Mouse (Mus musculus) brain, embryonic 14.5 days (tissue): Measurements from ENCODE around the gene Dennd1b. TPM values are rescaled to one million over a fixed set of nuclear protein-coding genes. Genes with fewer than 3 reads are reported as not detected.
A peak's percentile ranks its signal among the peaks of the same experiment; 100 is the strongest.

Experiments
- DNase-seq: peaks from one replicate; pipeline ENCODE4 v3.0.0-alpha.2; 2011; ENCODE audit warnings: low read depth
- CTCF ChIP-seq: fragments of 200-500 bp; IDR thresholded peaks from 2 replicates; pipeline ENCODE4 v1.5.1; 2012; ENCODE audit warnings: inconsistent platforms, mild to moderate bottlenecking, moderate library complexity, borderline replicate concordance; ENCODE audit not compliant: insufficient read depth, insufficient read length; ENCODE audit errors: extremely low read depth
- POLR2A ChIP-seq: fragments of 200-500 bp; IDR thresholded peaks from 2 replicates; pipeline ENCODE4 v1.6.1; 2012; ENCODE audit warnings: mild to moderate bottlenecking, inconsistent platforms, borderline replicate concordance; ENCODE audit not compliant: poor library complexity, insufficient read depth, insufficient read length, severe bottlenecking; ENCODE audit errors: extremely low read depth
- polyA plus RNA-seq: library from polyadenylated mRNA; depleted of rRNA; stranded (reverse); fragments of >200 nt; gene quantifications from 2 replicates; pipeline ENCODE4 v1.2.3, GENCODE M21; 2012

The Dennd1b gene
- polyA plus RNA-seq, 1 experiment, result 7.2 TPM

DNA sequence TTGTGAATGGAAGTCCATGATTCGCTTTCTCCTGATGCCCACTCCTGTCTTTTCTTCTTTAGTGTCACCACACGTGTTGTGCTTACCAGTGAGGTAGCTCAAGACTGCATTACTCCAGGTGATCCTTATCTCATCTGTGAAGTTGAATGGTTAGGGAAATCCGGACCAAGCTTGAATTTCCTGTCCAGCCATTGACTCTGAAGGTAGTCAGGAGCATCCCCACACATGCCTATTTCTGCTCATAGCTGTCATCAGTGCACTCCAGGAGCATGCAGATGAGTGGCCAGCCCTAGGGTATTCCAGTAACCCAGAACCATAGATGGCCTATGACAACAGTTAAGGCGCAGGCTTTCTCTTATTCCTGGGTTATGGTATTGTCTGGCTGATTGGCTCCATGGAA lies 20.9 kb downstream of the Dennd1b start:
- DNase-seq, result no peak
- TF ChIP-seq POLR2A (no peak), CTCF (no peak)

DNA sequence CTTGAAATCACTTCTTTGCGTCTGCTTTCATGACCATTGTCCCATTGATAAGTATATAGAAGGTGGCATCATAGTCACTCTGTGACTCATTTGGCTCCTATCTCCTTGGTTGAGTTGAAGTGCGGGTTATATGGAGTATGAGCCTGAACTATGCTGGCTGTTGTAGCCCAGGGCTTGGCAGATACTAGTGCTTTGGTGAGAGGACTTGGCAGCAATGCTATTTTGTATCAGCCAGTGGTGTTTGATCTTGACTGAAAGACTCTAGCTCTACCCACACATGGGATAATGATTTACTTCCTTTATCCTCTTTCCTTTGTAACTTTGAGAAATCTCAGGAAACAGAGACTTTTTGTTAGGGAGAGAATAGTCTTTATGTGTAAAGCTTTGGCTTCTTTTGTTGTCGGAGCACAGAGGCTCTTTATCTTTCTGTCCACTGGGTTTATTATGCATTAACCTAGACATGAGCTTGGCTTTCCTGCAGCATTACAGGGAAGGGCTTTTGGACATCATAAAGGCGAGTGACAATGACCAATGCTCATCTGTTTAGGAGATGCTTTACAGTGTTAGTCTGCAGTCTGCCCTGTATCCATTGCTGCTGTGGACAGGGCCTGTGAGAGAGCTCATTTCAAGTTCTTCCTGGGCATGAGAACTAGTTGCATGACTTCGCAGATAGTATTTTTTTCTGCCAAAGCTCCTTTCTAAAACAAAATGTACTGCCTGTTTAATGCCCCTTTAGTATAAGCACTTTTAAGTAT lies 29.3 kb downstream of the Dennd1b start:
- DNase-seq, result peak; percentile 70

DNA sequence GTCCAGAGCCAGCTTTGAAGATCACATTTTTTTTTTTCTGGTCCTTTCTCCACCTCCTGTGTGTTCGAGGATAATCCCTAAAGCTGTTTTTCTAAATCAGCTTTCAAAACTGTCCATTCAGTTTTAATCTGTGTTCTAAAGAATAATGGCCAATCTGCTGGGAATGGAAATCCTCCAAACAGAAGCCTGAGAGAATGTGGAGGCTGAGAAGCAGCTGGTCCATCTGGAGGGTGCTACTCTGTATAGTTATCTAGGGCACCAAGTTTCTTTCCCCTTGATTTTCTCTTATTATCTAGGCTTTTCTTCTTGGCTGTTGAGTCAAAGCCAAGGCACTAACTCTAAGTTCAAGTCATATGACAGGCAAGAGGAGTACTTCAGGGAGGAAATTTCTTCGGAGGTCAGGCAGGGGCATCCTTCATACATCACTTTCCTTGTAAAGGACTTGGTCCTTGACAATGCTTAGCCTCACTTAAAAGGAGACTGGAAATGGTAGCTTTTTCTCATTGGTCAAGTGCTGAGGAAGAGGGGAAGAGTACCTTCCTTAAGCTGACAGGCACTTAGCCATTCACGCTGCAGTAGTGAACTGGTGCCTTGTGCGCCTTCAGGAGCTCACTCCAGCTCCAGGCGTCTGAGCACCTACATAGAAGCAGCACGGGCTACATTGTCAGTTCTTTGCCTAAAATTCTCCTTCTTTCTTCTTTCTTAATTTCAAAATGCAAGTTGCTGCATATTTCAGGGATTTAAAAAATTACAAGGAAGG lies 32.6 kb downstream of the Dennd1b start:
- TF ChIP-seq CTCF (no peak), POLR2A (no peak)
- peak; percentile 61 for DNase-seq

More for the DNA sequence above, 29.3 kb downstream of the Dennd1b start:
- TF ChIP-seq POLR2A (no peak), CTCF (no peak)

DNA sequence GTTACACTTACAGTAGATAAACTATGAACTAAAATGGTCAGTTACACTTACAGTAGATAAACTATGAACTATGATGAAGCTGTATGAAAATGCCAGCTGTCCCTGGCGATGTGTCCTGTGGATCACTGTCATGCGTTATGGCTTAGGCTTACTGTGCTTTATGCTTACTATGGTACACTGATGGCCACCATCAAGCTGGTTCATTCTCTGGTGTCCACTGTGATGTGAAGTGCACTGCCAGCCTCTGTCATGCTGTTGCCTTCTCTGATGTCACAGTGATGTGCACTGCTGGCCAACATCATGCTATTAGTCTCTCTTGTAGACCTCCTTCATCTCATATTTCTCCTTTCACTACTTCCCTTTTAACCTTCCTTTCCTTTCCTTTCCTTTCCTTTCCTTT lies 33.4 kb downstream of the Dennd1b start:
- TF ChIP-seq POLR2A (no peak), CTCF (no peak)
- DNase-seq, result no peak

DNA sequence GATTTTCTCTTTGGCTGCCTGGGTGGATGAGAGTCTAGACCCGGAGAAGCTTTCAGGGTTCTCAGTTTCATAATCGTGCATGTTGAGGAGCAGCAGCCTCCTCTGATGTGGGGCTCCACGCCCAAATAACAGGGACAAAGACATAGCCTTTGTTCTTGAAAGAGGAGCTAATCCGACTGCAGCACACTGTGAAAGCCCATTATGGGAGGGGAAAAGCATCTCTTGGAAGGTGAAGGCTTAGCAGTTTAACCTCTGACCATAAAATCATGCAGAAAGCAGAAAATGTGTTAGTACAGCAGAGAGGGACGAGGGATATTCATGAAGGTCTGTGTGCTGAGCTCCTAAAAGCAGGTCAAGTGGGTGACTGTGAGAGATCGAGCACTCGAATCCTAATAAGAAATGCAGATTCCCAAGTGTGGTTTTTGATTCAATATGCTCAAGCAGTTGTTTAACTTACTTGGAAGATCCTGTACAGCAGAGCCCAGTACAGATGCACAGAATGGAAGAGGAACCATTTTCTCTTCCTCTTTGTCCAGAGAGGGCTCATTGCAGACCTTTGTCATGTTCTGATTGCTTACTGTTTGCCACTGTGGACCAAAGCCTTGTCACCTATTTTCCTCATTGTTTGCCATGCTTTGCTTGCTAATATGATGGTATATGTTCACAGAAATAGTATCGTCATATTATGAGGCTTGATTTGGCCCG lies 37.6 kb downstream of the Dennd1b start:
- TF ChIP-seq POLR2A (no peak), CTCF (no peak)
- DNase-seq, result peak; percentile 85

DNA sequence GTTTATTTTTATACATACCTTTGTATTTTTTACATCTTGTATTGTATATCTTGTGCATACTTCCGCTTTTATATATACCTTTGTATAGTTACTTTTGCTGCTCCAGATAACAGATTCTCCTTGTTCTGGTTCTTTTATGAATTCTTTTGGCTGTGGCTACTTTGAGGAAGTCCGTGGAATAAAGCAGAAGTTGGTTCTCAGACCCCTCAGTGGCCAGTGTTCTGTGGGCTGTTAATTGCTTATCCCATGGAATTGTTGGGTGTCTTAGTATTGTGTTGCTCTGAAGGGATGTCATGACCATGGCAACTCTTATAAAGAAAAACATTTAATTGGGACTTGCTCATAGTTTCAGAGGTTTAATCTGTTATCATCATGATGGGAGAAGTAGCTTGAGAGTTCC lies 40.3 kb downstream of the Dennd1b start:
- DNase-seq, result no peak
- TF ChIP-seq CTCF (no peak), POLR2A (no peak)

DNA sequence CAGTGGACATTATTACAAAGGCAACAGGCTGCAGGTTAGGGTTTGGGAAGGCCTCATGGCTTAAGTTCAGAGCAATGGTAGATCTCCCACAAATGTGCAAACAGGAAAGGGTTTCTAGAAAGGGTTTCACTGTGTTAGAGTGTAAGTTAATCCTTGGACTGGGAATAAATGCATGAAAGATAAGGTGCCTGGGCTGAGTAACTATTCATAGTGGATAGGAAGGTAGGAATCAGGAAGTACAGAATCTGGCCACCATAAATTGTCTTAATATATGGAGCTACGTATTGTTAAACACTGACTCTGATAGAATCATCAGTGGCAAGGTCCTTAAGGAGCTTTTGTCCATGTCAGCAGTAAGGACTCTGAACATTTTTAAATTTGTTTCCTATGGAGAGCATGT lies 42.8 kb downstream of the Dennd1b start:
- no peak for DNase-seq
- no peak for TF ChIP-seq POLR2A
- no peak for TF ChIP-seq CTCF

DNA sequence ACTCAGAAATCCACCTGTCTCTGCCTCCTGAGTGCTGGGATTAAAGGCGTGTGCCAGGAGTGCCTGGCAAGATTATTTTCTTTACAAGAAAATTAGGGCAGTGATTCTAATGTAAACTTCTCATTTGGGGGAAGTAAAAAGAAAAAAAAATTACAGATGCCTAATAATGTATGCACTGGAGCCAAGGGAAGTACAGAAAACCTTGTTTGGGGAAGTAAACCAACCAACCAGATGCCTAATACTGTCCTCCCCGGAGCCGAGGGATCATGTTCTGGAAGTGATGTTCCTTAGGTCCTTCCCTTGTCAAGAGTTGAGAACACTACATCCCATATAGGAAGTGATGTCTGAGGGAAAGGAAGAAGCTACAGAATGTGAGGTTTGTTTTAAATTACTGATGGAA lies 44.2 kb downstream of the Dennd1b start:
- no peak for DNase-seq
- TF ChIP-seq CTCF (no peak), POLR2A (no peak)

DNA sequence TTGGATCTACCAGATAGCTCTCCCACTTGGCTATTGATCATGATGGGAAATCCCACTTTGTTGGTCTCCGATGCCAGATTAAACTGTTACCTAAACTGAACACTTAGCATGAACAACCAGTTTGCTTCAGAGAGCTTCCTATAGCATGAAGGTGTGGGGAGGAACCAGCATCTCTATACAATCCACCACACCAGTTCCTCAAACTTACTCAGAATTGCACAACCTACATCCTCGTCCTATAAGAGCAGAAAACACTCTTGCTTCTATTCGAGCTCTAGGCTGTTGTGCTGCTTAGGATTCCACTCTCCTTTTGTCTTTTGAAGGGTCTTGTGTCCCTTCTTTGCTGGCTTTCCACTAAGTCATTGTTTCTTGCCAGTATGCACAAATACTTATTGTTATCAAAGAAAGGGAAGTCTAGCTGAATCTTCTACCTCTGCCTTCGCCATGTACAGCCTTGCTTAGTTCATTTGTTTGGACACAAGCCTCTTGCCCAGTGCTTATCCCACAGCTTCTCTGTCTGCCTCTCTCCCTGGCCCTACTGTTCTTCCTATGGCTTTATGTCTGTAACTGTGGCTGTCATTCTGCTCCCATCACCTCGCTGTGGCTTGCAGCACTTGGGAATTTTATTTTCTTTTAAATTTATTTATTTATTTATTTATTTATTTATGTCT lies 52.0 kb downstream of the Dennd1b start:
- DNase-seq, result no peak
- no peak for TF ChIP-seq CTCF
- no peak for TF ChIP-seq POLR2A

DNA sequence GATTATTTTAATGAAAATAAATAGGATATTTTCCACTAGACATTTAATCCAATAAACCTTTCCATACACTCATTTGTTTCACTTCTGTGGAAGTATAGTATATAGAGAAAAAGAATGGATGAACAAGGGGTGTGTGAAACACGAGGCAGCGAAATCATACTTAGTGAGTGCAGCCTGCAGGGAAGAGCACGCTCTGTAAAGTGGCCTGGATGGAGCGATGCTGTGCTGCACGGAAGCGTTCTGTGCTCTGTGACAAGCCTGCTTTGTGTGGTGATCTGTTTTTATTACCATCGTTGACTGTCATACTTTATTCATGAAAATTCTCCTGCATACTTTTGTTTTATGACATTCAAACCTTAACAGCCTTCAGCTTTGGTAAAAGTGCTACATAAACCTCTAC lies 58.1 kb downstream of the Dennd1b start:
- peak; percentile 64 for DNase-seq
- no peak for TF ChIP-seq CTCF
- no peak for TF ChIP-seq POLR2A

DNA sequence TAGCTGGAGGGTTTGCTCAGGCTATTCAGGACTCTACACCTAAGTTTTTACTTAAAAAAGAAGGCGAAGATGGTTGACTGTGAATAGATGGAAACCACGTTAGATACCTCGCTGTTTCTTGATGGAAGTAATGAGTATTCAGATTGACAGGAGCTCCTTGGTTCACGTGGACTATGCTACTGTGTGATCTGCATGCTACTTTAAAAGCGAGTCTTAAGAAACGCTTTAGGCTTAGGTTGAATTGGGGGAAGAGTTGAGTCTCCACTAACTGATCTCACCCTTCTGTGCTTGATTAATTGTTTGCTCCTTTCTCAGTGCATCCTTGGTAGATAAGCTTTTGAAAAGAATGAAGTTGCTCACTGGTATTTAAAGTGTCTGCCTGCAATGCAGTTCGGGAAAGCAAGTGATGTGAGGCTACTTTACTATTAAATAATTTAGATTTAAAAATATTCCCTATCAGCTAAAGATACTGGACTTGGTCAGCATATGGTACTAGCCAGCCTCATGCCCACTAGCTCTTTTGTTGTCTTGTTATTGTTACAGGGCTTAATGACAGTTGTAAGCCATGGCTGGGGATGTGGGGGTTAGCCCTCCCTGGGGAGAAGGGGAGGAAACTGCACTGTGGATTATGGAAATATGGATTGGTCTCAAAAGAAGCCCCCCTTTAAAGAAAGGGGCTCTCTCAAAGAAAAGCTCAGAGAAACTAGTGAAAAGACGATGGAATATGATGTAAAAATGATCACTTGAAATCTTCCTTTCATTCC lies 62.8 kb downstream of the Dennd1b start:
- peak; percentile 63 for DNase-seq
- no peak for TF ChIP-seq CTCF
- TF ChIP-seq POLR2A, result no peak

DNA sequence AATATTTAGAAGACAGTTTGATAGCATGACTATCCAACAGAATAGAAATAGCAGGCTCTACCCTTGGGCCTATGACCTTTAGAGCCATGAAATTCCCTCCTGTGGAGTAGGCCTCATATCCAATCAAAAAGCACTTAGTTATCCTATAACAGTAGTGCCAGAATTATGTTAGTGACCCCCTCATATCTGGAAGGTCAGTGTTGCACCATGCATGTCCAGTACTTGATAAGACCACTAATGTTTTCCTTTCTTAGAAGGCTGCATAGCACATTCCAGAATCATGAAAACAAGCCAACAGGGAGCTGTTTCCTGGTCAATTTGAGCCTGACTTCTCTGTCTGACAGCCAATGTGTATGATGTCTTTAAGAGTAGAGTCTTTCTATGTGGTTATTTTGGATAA lies 66.3 kb downstream of the Dennd1b start:
- no peak for DNase-seq
- TF ChIP-seq POLR2A (no peak), CTCF (no peak)
